Mouse (Mus musculus) T-helper 1 cell (primary cell): ENCODE measurements around the gene Sema6b.

ENCODE experiments used
- in situ Hi-C: fragments of 300-600 bp; cut with MboI, MseI; formaldehyde crosslinking; loops from one replicate; pipeline ENCODE4 v1.15.1; 2025; ENCODE audit warnings: high pct_unique_total_duplicates

The Sema6b gene

GRCm38 (mm10) chr17:56146131-56146530 is 6.0 kb upstream of the Sema6b start:
- in situ Hi-C loops = no loop called here

DNA sequence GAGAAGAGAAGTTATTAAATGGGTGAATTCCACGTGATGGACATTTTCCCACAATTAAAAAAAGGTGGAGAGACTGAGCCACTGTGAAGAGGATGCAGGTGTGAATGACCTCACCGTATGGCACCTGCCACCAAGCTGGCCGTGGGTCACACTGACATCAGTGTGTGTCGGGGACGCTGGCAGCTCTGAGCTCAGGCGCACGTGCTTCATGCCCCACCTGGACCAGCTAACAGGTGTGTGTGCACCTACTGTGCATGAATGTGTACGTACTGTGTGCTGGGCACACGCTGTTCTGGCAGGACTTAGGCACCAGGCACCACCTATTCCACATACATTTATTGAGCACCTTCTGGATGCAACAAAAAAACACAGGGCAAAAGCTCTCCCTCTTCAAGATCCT is 4.4 kb upstream of the Sema6b start:
- in situ Hi-C loops = no loop called here

DNA sequence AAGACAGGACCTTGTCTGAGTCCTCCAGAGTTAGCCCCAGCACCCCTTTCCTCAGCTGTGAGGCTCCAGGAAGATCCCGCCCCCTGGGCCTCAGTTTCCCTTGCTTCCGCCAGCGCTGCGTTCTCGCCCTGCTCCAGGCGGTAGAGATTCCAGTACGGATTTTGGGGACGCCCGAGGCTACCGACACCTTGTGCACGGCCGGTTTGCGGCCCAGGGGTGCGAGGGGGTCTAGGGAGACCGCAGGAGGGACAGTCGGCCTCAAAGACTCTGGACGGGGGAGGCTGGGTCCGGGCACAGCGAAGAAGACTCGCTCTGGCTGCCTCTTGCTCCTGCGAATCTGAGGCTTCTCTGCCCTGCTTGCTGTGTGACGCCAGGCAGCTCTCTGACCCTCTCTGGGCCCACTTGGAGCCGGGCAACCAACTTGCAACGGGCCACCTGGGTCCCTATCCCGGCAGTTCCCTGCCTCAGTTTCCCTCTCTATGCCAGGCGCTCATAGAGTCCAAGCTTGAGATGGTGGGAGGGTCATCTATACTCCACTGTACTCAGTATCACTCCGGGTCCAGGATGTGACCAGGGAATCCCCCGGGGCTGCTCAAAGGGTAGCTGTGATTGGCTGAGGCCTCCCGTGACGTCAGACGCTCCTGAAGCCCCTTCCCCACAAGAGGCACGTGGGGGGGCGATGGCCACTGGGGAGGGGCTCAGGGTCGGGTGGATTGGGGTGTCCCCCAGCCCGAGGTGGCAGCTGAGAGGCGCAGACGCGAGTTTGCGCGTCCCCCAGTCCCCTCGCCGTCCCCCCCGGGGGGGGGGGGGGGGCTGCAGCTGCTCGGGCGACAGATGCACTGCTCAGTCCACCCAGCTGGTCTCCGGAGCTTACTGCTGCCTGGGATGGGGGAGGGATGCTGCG is 1.8 kb upstream of the Sema6b start:
- in situ Hi-C loops = no loop called here

DNA sequence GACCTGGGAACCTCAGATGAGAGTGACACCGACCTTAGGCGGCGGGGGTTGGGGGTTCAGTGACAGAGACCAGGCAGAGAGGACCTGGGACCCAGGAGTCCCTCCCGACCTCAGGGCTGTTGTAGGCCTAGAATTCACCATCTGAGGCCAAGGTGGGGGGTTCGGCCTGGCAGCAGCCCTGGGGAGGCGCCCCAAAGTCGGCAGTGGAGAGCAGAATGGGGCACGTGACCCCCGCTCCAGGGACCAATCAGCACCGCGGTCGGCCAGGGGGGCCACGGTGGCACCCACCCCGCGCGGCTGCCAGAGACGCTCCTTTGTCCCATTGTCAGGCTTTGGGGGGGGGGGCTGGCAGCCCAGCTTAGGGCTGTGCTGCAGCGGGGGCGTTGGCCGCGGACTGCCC is 788 bp downstream of the Sema6b start:
- in situ Hi-C loops = no loop called here

GRCm38 (mm10) chr17:56137839-56138613 is 2.1 kb downstream of the Sema6b start:
- in situ Hi-C loops = no loop called here

- in situ Hi-C loops = no loop called here
These were observed 3.6 kb downstream of the Sema6b start for GRCm38 (mm10) chr17:56136558-56136957.

GRCm38 (mm10) chr17:56134463-56134971 is 5.6 kb downstream of the Sema6b start:
- in situ Hi-C loops = loop anchor here (5.0 kb wide), 1 partner anchor 123 kb away; the partner anchor contains the start of gene Fem1a

DNA sequence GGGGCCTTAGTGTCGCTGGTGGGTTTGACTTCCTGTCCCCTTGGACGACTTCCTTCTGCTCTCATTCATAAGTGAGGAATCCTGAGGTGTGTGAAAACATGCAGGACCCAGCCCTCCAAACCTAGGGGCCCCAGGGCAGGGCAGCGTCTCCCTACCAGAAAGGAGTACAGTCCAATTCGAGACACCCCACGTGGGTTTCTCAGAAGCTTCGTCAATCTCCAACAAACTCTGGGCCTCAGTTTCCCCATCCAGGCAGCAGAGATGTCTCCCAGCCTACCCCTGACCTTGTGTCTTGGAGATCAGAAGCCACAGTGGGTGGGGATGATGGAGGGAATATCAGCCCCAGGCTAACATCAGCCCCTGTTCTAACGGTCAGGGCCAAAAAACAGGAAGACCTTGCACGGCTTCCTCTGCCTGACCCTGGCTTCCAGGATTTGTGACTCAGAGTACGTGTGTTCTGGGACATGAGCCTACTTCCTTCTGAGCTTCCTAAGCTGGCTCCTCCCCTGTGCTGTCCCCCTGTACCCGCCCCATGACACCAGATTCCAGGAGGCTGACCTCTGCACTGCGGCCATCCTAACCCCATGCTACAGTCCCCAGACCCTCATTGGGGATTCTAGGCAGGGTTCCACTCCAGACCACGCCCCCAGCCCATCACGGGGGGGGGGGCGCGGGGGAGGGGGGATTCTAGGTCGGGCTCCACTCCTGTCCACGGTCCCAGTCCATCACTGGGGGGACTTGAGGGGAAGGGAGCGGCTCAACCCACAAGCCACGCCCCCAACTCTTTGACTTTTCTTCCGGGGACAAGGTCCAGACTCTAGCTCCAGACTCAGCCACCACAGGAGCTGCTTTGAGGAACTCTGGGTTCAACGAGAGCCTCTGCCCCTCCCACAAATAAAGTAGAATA is 6.4 kb downstream of the Sema6b start:
- in situ Hi-C loops = loop anchor here (5.0 kb wide), 1 partner anchor 124 kb away; the partner anchor contains the start of gene Fem1a

DNA sequence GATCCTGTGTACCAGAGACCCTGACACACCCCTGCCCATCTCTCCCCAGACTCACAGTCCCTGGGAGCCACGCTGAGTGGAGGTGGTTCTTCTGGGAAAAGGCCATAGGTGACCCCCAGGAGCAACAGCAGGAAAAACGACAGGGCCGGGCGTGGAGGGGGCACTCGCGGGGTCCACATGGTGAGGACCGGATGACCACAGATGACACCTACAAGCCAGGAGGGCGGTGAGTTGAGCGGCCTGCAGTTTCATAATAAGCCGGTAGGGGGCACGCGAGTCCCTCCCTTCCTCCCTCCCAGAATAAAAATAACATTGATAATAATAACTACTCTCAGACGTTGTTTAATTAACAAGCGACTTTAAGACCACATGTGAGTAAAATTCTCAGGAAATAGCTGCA is 7.5 kb downstream of the Sema6b start:
- in situ Hi-C loops = loop anchor here (5.0 kb wide), 1 partner anchor 125 kb away; the partner anchor contains the start of gene Fem1a

DNA sequence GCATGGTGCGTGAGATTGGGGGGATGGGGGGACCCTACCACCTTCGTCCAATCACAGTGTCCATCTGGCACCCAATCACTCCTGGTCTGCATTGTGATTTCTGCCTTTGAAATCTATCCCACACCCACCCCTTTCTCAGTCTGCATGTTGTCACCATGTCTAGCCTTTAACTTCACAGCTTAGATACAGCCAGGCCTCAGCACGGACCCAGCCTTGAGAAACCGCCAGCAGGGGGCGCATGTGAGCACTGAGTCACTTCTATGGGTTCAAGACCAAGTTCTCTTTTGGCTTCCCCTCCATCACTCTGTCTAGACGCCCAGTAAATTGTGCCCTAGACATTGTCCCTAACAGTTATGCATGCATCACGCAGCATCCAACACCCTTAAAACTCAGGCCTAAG is 8.3 kb downstream of the Sema6b start:
- in situ Hi-C loops = loop anchor here (5.0 kb wide), 1 partner anchor 125 kb away; the partner anchor contains the start of gene Fem1a

DNA sequence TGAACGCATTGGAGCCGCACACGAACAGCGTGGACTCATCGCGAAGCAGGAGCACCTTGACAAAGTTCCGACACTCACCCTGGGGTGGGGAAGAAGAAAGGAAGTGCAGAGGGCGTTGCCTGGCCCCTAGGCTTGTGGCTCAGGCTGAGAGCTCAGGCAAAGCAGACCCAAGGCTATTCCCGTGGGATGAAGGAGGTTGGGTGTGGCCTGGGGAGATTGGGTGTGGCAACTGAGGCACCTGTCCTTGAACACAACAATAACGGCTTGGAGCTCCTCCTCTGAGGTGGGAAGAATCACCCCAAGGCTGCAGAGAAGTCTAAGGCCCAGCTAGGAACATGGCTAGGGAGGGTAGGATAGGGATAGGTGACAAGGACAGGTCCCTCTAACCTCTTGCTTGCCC is 9.0 kb downstream of the Sema6b start:
- in situ Hi-C loops = loop anchor here (5.0 kb wide), 1 partner anchor 126 kb away; the partner anchor contains the start of gene Fem1a

- in situ Hi-C loops = no loop called here
These were observed 11.9 kb downstream of the Sema6b start for GRCm38 (mm10) chr17:56128246-56128645.

- in situ Hi-C loops = no loop called here
These were observed 14.0 kb downstream of the Sema6b start for GRCm38 (mm10) chr17:56126175-56126574.

- in situ Hi-C loops = no loop called here
These were observed 14.9 kb downstream of the Sema6b start for GRCm38 (mm10) chr17:56125276-56125630.

- in situ Hi-C loops = no loop called here
These were observed 15.5 kb downstream of the Sema6b start for GRCm38 (mm10) chr17:56124377-56125275.

DNA sequence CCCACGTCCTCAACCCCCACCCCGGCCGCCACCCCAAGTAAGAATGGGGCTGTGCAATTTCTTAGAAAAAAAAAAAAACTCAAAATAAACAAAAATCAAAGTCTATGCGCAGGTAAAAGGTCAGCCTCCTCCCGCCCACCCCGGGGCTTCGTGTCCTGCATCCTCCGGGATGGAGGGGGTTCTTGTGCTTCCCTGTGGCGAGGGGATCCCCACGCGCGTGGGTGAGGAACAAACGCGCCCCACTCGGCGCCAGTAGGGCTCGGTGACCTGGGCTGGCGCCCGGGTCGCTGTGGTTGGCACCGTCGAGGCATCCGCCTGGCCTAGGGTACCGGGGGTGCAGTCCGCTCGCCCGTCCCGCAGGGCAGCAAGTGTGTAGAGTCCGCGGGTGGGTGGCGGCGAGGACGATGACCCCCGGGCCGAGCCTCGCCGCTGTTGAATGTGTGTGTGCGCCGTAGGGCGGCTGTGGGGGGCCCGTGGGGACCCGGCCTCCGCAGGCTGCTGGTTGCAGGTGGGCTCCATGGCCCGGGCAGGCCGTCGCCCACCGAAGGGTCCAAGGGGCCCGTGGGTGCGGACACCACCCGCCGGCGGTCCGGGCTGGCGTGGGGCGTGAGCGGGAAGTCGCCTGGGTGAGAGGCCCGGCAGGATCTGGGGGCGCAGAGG is 16.3 kb downstream of the Sema6b start:
- in situ Hi-C loops = no loop called here

GRCm38 (mm10) chr17:56123161-56123560 is 17.0 kb downstream of the Sema6b start:
- in situ Hi-C loops = no loop called here

GRCm38 (mm10) chr17:56121826-56122225 is 18.3 kb downstream of the Sema6b start, which contains the start of gene Lrg1:
Gene Lrg1, minus strand, starts transcription at chr17:56122001.
- in situ Hi-C loops = no loop called here
